Mouse (Mus musculus) skeletal muscle tissue, postnatal 0 days (tissue): ENCODE data around the gene Akap6. TPM values are rescaled to one million over a fixed set of nuclear protein-coding genes. Genes with fewer than 3 reads are reported as not detected.

Experiments used
- polyA plus RNA-seq: library from polyadenylated mRNA; unstranded; fragments of >200 nt; fragmentation: Nextera tagmentation; extraction: Ambion mirVana; gene quantifications from 2 replicates; pipeline ENCODE4 v1.2.1, GENCODE M21; 2015

The Akap6 gene
- polyA plus RNA-seq: 5.7 and 5.9 TPM in 2 replicates

DNA sequence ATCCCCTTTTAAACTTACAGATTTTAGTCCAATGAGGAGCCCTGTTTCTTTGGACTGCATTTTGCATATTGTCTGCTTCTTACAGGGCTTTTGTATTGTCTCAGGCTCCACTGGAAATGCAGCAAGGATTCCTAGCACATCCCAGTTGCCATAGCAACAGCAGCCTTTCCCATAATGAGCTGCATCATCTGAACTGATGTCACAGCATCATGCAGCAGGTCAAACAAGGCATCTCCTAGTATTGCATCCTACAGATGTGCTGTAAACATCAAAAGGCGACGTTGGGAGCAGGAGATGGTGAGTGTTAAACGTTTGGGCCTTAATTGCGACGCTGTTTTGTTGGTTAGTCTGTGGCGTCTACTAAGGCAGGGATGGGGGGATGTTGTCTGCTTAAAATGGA is at the start of gene Akap6:
Gene Akap6, plus strand, starts transcription at position 238 of the 400 bp plus-strand sequence.

Other genes with a start within 250 kb of the Akap6 start
- 20.0 and 21.8 TPM in 2 replicates for gene Arhgap5, start 195.4 kb upstream of the Akap6 start, polyA plus RNA-seq